Mouse (Mus musculus): ENCODE measurements around the gene Mindy4b-ps.

DNA sequence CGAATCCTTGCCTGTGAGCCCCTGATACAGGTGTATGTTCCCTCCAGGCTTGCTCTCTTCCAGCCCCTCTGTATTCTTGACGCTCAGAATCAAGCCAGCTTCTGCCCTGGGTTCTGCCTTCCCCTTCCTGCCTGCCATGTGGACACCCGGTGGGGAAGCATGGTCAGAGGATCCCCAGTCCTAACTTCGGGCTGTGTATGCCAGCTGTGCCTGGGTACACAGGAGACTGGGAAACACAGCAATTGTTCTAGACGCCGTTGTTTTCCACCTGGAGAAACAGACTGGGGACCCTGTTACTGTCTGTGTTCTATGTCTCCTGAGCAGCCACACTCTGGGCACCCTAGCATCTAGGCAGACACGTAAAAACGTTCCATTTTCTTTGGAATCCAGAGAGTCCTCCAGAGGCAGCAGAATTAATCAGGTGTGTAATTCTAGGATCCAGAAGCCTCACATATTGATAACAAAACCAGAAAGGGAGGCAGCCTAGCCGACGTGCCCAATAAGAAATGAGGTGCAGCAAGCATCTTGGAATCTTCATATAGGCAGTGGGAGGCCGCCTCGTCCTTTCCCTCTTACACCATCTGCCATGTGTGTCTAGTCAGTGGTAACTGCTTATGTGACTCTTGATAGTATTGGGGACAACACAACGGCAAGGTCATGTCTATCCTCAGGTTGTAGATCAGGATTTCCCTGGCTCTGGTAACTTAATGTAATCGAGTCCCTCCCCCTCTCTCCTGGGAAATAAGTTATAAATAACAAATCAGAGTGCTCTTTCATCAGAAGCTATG lies 6.4 kb upstream of the Mindy4b-ps start:
- TF ChIP-seq CTCF (IDR thresholded peaks at IDR 0.05; ENCODE audit: borderline replicate concordance, extremely low read depth, insufficient read depth, insufficient read length) = no peak
- no peak for TF ChIP-seq POLR2A (IDR thresholded peaks at IDR 0.05; ENCODE audit: borderline replicate concordance, extremely low read depth, insufficient read depth, insufficient read length, poor library complexity, severe bottlenecking)

All from brain, embryonic 14.5 days (tissue).